Mouse (Mus musculus) gastrocnemius, adult 8-10 months (tissue): ENCODE results near the gene Pik3c2g. TPM values are rescaled to one million over a fixed set of nuclear protein-coding genes. Genes with fewer than 3 reads are reported as not detected.
"Not testable (repeated sequence)": the region's sequence is repeated elsewhere in the genome, so short reads cannot be mapped to it uniquely, and the experiment has no call there.

ENCODE experiments used
- DNase-seq, 2 experiments: peaks; one replicate each; pipeline ENCODE4 v3.0.0; 2022; ENCODE audit warnings: low spot score in 2 of 2
- total RNA-seq, 4 experiments: library from RNA; stranded (reverse); gene quantifications; 2 replicates each; pipeline ENCODE4 v1.2.4; 2022

Pik3c2g gene
- total RNA-seq, 4 experiments from 2014 or later, result not detected

GRCm38 (mm10) chr6:139907138-139907537 lies 320.1 kb downstream of the Pik3c2g start:
- DNase-seq, result no peak

DNA sequence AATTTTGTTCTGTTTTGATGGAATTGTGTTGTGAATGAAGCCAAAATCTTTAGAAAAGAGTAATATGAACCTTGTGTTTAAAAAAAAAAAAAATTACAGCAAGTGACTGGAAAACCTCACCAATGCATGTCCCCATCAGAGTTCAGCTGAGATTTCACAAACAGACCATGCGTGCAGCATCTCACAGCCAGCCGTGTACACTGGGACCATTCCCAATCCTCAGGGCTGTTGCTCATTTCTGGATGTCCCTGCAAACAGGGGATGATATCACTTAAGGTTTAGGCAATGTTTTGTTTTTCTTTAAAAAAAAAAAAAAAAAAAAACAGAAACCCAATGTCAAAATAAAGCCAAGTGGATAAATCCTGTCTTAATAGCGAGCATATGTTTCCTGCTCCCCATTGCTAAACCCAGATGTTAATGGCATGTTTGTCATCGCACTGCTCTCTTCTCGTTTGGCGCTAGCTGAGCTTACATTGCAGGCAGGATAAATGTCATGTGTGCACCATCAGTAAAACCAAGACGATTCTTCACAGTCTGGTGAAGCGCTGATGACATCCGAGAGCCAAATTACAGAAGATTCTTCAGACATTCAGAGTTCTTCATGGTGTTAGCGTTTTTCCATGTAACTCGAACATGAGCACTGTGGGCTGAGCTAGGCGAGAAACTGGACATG lies 322.1 kb downstream of the Pik3c2g start:
- peak; percentile 14 to 28 for DNase-seq

DNA sequence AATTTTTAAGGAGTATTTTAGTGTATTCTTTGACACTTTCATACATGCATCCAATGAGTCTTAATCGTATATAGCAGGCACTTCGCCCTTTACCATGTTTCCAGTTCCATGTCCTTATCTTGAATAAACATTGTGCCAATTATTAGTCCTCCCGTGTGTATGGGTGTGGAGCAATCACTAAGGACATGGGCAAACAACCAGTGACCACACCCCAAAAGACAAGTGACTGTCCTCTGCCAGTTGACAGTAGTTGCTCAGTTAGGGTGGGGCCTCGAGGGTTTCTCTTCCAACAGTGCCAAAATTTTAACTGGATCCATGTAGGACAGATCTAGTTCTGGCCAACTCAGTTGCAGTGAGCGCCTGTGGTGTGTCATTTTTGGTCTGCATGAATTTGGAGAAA lies 341.7 kb downstream of the Pik3c2g start:
- DNase-seq, result peak in 1 of 2 experiments; percentile 5

DNA sequence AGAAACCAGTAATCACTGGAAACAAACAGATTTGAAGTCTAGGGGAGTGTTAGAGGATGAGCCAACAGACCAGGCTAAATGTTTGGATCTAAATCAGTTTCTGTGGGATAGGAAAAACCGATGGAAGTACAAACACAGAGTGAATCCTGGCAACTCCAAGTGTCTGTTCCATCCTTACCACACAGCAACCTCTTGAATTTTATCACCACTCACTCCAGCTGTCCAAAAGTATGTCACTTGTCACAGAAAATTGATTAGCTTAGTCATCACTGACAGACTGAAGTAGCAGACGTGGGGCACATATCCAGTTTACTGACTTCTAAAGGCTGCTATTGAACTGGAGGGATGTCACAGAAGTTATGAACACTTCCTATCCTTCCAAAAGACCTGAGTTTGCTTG lies 347.8 kb downstream of the Pik3c2g start:
- DNase-seq, result no peak

- not testable (repeated sequence) for DNase-seq
Measured at GRCm38 (mm10) chr6:139937581-139937980, 350.6 kb downstream of the Pik3c2g start.

- no peak for DNase-seq
Measured at GRCm38 (mm10) chr6:139947106-139947879, 360.3 kb downstream of the Pik3c2g start.

GRCm38 (mm10) chr6:139953596-139953995 lies 366.6 kb downstream of the Pik3c2g start:
- DNase-seq, result no peak

DNA sequence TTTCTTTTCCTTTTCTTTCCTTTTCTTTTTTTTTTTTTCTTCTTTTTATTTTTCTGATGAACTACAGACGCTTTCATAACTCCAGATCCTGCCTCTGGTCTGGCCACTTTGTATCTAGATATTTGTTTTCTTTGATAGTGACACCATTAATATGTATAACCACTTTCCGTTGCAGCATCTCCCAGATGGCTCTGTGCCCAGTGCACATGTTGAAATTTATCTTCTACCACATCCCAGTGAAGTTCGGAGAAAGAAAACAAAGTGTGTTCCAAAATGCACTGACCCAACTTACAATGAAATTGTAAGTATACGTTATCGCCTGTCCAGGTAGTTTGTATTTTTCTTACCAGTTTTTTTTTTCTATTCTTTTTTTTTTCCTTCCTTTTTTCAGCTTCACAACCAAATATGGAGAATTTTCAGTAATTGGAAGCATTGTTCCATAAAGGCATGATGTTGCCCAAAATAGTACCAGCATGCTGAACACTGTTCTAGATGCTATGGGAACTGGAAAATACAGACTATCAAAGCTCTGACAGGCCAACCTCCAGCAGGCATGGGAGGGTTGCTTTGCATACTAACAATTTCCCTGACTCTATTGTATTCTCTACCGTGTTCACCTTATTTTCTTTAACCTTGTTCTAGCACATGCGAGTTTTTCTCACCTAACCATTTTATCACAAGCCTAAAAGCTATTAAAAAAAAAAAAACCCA lies 370.7 kb downstream of the Pik3c2g start:
- DNase-seq, result no peak

DNA sequence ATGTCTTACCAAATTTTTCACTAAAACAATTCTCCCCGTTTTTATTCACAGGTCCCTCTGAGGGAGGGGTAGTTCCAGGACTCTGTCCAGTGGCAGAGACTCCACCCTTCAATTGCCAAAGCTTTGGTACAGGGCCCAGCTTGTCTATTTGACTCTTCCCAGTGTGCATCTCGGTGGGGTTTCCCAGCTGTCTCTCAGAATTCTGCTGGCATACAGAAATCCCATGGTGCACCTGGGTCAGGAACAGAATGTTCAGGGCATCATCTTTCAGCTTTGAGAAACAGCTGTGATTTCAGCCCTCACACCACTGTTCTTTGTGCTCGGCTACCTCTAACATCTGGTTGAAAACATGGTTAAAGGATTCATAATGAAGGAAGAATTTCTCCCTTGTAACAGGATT lies 376.8 kb downstream of the Pik3c2g start:
- peak; percentile 10 to 23 for DNase-seq

DNA sequence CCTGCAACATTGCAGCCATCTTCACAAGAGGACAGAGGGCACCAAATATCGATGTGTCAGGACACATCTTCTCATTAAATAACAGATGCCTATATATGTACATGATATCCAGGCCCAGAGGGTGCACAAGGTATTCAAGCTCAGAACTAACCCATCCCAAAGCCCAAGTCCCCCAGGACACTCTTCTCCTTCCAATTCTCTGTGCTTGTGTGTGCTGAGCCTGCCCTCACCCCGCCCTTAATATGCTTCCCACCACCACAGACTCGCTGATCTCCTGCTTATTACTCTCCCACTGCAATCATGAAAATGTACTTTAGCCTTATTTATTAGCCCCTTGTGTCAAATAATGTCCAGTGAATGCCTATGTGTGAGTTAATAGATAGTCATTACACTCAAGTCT lies 377.9 kb downstream of the Pik3c2g start:
- no peak for DNase-seq

DNA sequence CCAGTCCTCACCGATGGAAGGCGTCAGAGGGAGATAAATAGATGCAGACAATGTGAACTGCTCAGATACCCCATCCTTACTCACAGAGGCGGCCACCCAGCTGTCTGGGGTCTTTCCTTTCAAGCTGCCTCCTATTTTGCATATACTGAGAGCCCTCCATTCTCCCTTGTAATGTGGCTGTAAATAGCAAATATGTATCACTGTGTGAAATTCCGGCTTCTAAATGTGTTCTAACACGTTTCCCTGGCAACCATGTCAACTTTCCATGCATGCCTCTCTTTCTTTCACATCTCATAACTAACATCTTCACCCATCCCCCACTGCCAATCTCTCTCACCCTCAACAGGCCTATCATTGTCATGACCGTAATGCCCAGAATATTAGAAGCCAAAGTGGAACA lies 379.7 kb downstream of the Pik3c2g start:
- no peak for DNase-seq

DNA sequence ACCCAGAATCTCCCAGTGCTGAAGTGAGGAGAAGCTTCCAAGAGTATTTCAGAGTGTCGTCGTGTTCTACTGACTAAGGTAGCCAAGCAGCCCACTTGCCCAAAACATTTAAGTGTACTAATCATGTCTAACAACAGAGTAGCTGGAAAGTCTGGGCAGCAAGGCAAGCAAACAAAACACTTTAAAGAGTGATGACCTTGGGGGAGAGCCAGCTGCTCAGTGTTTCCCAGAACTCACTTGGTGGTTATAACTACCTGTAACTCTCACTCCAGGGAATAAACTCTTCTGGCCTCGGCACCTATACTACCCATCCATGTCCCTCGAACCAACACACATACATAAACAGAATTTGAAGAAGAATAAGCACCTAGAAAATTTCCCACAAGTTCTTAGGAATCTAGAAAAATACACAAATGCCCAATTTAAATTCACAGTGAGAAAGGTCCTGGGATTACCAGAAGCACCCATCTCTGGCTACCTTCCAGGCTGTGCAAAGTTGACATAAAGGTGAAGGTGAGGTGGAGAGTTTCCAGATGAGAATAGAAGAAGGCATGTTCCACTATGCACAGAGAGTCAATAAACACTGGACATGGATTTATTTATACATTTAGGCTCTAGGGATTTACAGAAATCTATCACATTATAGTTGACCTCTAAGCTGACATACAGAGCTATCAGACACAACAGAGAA lies 384.7 kb downstream of the Pik3c2g start:
- no peak for DNase-seq

GRCm38 (mm10) chr6:139974668-139975067 lies 387.6 kb downstream of the Pik3c2g start:
- no peak for DNase-seq

GRCm38 (mm10) chr6:139978114-139978513 lies 391.1 kb downstream of the Pik3c2g start:
- DNase-seq, result no peak

DNA sequence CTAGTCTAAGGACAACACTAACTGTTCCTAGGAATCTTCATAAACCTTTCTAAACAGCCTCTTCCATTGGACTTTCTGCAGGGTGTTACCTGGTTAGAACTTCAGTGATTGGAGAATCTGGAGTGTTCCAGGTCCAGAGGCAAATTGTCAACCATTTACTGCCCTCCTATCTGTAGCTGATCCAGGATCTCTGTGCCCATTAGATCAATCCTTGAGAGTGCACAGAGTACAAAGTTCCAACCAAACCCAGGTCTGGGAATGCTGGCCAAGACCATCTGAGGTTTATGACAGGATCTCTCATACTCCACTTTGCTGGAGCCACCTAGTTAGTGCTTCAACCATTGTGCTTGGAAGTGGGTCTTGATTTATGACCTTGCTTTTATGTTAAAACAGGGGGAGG lies 394.0 kb downstream of the Pik3c2g start:
- no peak for DNase-seq

- DNase-seq, result no peak
Measured at GRCm38 (mm10) chr6:139984069-139984468, 397.0 kb downstream of the Pik3c2g start.

- no peak for DNase-seq
Measured at GRCm38 (mm10) chr6:139986564-139986963, 399.5 kb downstream of the Pik3c2g start.

DNA sequence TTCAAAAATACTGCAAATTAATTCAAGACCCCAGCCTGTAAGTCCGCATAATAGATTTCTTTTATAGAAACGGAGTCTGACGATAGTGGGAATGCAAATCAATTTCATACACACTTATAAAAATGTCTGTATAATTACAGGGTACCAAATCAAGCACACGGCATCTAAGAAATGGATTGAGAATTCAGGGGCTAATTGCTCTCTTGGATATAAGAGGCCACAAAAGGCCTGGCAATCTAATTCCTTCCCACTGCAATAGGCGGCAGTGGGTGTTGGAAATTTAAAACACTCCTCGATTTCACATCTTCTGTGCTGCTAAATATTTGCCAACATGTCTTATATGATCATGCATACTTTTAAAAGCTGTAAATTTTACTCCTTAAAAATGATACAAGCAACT lies 402.1 kb downstream of the Pik3c2g start:
- no peak for DNase-seq

DNA sequence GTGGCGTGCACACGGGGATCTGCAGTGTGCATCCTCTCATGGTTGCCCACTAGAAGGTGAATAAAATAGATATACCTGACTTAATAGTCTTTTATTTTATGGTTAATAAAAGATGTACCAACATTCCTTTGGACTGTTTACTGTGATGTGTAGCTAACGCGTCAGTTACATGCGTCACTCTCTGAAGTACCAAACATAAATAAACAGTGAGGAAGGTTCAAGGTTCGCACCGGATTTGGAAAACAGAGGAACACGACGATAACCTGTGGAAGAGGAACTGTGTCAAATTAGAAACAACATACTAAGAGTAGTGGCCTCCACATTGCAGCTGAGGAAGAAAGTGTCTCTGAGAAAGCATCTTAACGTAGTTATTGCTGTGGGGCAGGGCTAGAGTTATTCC lies 402.6 kb downstream of the Pik3c2g start:
- DNase-seq, result no peak

DNA sequence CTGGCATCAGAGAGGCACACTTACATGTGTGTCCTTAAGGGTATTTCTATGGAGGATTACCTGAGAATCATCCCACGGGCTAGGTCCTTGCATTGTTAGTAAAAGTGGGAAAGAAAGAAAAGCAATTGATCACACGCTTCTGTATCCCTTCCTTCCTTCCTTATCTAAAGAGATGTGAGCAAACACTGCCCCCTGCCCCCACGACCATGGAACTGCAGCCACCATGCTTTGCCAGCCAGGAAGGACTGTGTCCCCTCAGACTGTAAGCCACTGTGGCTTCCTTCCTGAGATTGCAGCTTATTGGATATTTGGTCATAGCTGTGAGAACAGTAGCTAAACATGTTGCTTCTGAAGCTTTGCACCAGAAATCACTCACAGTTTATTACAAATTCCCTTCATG lies 418.2 kb downstream of the Pik3c2g start:
- no peak for DNase-seq
